Mouse (Mus musculus): ENCODE results near the gene Rpl41. TPM values are rescaled to one million over a fixed set of nuclear protein-coding genes. Genes with fewer than 3 reads are reported as not detected.
A peak's percentile ranks its signal among the peaks of the same experiment; 100 is the strongest.

The Rpl41 gene
- total RNA-seq, 1 experiment from 2014 or later: 1,707 TPM

- ATAC-seq (ENCODE audit: extremely low read depth, insufficient number of reproducible peaks, low FRiP score, poor library complexity, severe bottlenecking): peak; percentile 64; the same call in 1 of the 2 replicates
Measured at GRCm38 (mm10) chr10:128504641-128505370, 44.3 kb downstream of the Rpl41 start.

DNA sequence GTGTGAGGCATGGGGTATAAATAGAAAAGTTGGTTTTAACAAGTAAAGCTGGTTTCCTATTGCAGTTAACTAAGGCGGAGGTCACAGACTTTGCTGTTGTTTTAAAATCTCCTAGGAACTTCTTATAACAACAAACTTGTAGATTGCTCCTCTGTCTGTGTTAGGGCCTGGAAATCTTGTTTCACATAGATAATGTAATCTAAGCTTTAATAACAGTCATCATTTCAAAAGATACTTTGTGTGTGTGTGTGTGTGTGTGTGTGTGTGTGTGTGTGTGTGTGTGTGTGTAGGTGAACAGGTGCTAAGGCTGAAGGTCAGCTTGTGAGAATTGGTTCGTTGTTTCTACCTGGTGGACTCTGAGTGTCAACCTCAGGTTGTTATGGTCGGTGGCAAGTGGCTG is 45.1 kb downstream of the Rpl41 start:
- ATAC-seq (ENCODE audit: extremely low read depth, insufficient number of reproducible peaks, low FRiP score, poor library complexity, severe bottlenecking): no peak

GRCm38 (mm10) chr10:128503532-128503931 is 45.6 kb downstream of the Rpl41 start:
- no peak for ATAC-seq (ENCODE audit: extremely low read depth, insufficient number of reproducible peaks, low FRiP score, poor library complexity, severe bottlenecking)

- no peak for ATAC-seq (ENCODE audit: extremely low read depth, insufficient number of reproducible peaks, low FRiP score, poor library complexity, severe bottlenecking)
Measured at GRCm38 (mm10) chr10:128502341-128502740, 46.8 kb downstream of the Rpl41 start.

DNA sequence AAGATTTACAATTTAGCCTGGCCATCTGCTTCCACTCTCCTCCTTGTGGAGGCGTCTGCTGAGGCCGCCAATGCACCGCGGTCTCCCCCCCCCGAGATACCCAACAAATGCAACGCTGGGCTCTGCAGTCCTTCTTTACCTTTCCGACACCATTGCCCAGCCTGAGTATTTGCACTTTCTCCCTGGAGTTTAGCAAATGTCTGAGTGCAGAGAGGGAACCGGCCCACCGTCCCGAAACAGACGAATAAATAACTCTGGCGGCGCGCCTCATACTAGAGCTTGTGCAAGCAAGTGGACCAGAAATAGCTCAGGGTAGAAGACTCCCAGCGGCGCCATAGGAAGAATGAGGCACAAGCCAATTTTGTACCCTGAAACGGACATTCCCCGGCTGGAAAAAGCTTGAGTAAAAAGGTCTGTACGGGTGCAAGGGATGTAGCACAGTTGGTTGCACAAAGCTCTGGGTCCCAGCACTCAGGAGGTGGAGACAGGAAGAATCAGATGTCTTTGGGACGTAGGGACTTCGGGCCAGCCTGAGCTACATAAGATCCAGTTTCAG is 49.9 kb downstream of the Rpl41 start:
- no peak for ATAC-seq (ENCODE audit: extremely low read depth, insufficient number of reproducible peaks, low FRiP score, poor library complexity, severe bottlenecking)

DNA sequence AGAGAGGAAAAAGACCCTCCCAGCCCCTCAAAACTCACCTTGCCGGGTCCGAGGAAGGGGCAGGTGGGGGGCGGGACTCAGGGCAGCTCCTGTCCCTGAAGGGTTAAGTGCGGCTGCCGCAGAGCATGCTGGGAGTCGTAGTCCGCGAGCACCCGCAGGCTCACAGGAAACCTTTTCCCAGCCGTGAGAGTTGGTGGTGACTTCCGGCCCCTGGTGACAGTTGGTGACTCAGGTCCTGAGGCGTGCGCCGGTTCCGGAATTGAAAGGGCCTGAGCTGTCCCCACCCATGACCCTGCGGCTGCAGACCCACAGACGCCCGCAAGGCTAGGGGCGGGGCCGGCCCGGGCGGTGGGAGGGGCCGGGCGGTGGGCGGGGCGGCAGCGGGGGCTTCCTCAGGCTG is 50.5 kb downstream of the Rpl41 start, which contains the start of gene Myl6b:
TSS of gene Myl6b (minus strand) at position 96 of the 400 bp plus-strand sequence.
- peak; percentile 87 for ATAC-seq (ENCODE audit: extremely low read depth, insufficient number of reproducible peaks, low FRiP score, poor library complexity, severe bottlenecking)

Other genes starting within 250 kb of the Rpl41 start
- gene Pan2, start 246.0 kb downstream of the Rpl41 start, total RNA-seq (2017): 30.0 and 31.3 TPM in 2 replicates
- 23.6 and 30.7 TPM in 2 replicates for gene Cnpy2, start 226.8 kb downstream of the Rpl41 start, total RNA-seq (2017)
- gene Cs, start 211.6 kb downstream of the Rpl41 start, total RNA-seq (2017): 82.9 and 84.7 TPM in 2 replicates
- gene Coq10a, start 180.3 kb downstream of the Rpl41 start, total RNA-seq (2017): 23.1 and 23.6 TPM in 2 replicates
- 16.0 and 16.8 TPM in 2 replicates for gene Ankrd52, start 172.2 kb downstream of the Rpl41 start, total RNA-seq (2017)
- not detected in 2 replicates for gene Slc39a5, start 148.1 kb downstream of the Rpl41 start, total RNA-seq (2017)
- 43.4 and 46.3 TPM in 2 replicates for gene Nabp2, start 137.8 kb downstream of the Rpl41 start, total RNA-seq (2017)
- gene Rnf41, start 137.6 kb downstream of the Rpl41 start, total RNA-seq (2017): 53.8 and 59.5 TPM in 2 replicates
- gene Smarcc2, start 90.1 kb downstream of the Rpl41 start, total RNA-seq (2017): 117 and 119 TPM in 2 replicates
- gene Myl6, start 55.2 kb downstream of the Rpl41 start, total RNA-seq (2017): 1,334 and 1,420 TPM in 2 replicates
- 0.58 and 2.0 TPM in 2 replicates for gene Myl6b, start 50.6 kb downstream of the Rpl41 start, total RNA-seq (2017)
- 158 and 160 TPM in 2 replicates for gene Esyt1, start 23.4 kb downstream of the Rpl41 start, total RNA-seq (2017)
- 36.2 and 37.9 TPM in 2 replicates for gene Zc3h10, start 1.5 kb downstream of the Rpl41 start, total RNA-seq (2017)
- gene Pa2g4, start 16.7 kb upstream of the Rpl41 start, total RNA-seq (2017): 47.6 and 55.1 TPM in 2 replicates
- gene Erbb3, start 40.3 kb upstream of the Rpl41 start, total RNA-seq (2017): 1.3 and 1.6 TPM in 2 replicates
- gene Rps26, start 77.4 kb upstream of the Rpl41 start, total RNA-seq (2017): 404 and 420 TPM in 2 replicates
- 0.35 TPM in 1 of 2 replicates, not detected in the other for gene Ikzf4, start 96.7 kb upstream of the Rpl41 start, total RNA-seq (2017)
- gene Suox, start 124.8 kb upstream of the Rpl41 start, total RNA-seq (2017): 4.3 and 6.2 TPM in 2 replicates
- 129 and 132 TPM in 2 replicates for gene Rab5b, start 147.0 kb upstream of the Rpl41 start, total RNA-seq (2017)
- gene Pmel, start 154.9 kb upstream of the Rpl41 start, total RNA-seq (2017): not detected in 2 replicates
- gene Cdk2, start 155.7 kb upstream of the Rpl41 start, total RNA-seq (2017): 38.6 and 40.6 TPM in 2 replicates
- 264 and 290 TPM in 2 replicates for gene Dgka, start 195.6 kb upstream of the Rpl41 start, total RNA-seq (2017)
- 56.3 and 57.8 TPM in 2 replicates for gene Pym1, start 198.6 kb upstream of the Rpl41 start, total RNA-seq (2017)
- 4.2 and 4.4 TPM in 2 replicates for gene Mmp19, start 241.6 kb upstream of the Rpl41 start, total RNA-seq (2017)

Data from neutrophil, adult 5-6 weeks (primary cell).